Mouse (Mus musculus): Measurements from ENCODE around the gene Pex1. TPM values are rescaled to one million over a fixed set of nuclear protein-coding genes. Genes with fewer than 3 reads are reported as not detected.

Gene Pex1
- polyA plus RNA-seq (2012; rRNA removed): 3.9 and 4.5 TPM in 2 replicates

GRCm38 (mm10) chr5:3595693-3596398 lies at the start of gene Pex1:
Gene Pex1, plus strand, starts transcription at chr5:3596066.

GRCm38 (mm10) chr5:3571266-3571665 lies 24.6 kb upstream of the Pex1 start, which contains the start of gene 1700109H08Rik:
Gene 1700109H08Rik, plus strand, starts transcription at chr5:3571566.

GRCm38 (mm10) chr5:3596399-3596766 lies 517 bp downstream of the Pex1 start, which contains the start of gene Rbm48:
Gene Rbm48, minus strand, starts transcription at chr5:3596585.

GRCm38 (mm10) chr5:3650881-3651280 lies 55.0 kb downstream of the Pex1 start, which contains the start of gene Tmbim7:
Gene Tmbim7, plus strand, starts transcription at chr5:3651181.

GRCm38 (mm10) chr5:3657085-3657484 lies 61.2 kb downstream of the Pex1 start, which contains the start of gene Gatad1:
Gene Gatad1, minus strand, starts transcription at chr5:3657185.

Other genes with a start within 250 kb of the Pex1 start
- 2.8 and 3.4 TPM in 2 replicates for gene Fam133b, start 52.2 kb upstream of the Pex1 start, polyA plus RNA-seq (2012; rRNA removed)
- 0.57 and 0.78 TPM in 2 replicates for gene 1700109H08Rik, start 24.5 kb upstream of the Pex1 start, polyA plus RNA-seq (2012; rRNA removed)
- gene Rbm48, start 519 bp downstream of the Pex1 start, polyA plus RNA-seq (2012; rRNA removed): 2.4 and 2.9 TPM in 2 replicates
- not detected in 2 replicates for gene Tmbim7, start 55.1 kb downstream of the Pex1 start, polyA plus RNA-seq (2012; rRNA removed)
- 35.7 and 42.9 TPM in 2 replicates for gene Gatad1, start 61.1 kb downstream of the Pex1 start, polyA plus RNA-seq (2012; rRNA removed)
- gene Ankib1, start 206.9 kb downstream of the Pex1 start, polyA plus RNA-seq (2012; rRNA removed): 8.2 and 9.4 TPM in 2 replicates
- gene Krit1, start 207.1 kb downstream of the Pex1 start, polyA plus RNA-seq (2012; rRNA removed): 3.2 and 3.5 TPM in 2 replicates
- 0.06 and 0.21 TPM in 2 replicates for gene Lrrd1, start 249.1 kb downstream of the Pex1 start, polyA plus RNA-seq (2012; rRNA removed)

Measured in colon, adult 2 months (tissue).